Mouse (Mus musculus) myocyte (in vitro differentiated cells): ENCODE results near the gene Arl6ip4. TPM values are rescaled to one million over a fixed set of nuclear protein-coding genes. Genes with fewer than 3 reads are reported as not detected.

Source experiments
- H3K27me3 ChIP-seq: one replicate; pipeline ENCODE4 v1.6.1; 2011; ENCODE audit not compliant: control insufficient read depth, insufficient read depth, insufficient read length
- H3K36me3 ChIP-seq: one replicate; pipeline ENCODE4 v1.6.1; 2011; ENCODE audit not compliant: control insufficient read depth, insufficient read depth
- H3K4me2 ChIP-seq: one replicate; pipeline ENCODE4 v1.6.1; 2011; ENCODE audit warnings: low read depth, control low read depth
- H3K4me3 ChIP-seq: one replicate; pipeline ENCODE4 v1.5.1; 2011; ENCODE audit warnings: mild to moderate bottlenecking, control low read depth, moderate library complexity
- H3K79me2 ChIP-seq: one replicate; pipeline ENCODE4 v1.6.1; 2011; ENCODE audit not compliant: control insufficient read depth, insufficient read depth
- H3ac ChIP-seq: one replicate; pipeline ENCODE4 v1.6.1; 2011; ENCODE audit not compliant: control insufficient read depth, insufficient read length
- CEBPB ChIP-seq: IDR thresholded peaks from 2 replicates; pipeline ENCODE4 v1.6.1; 2011; ENCODE audit warnings: mild to moderate bottlenecking, moderate library complexity; ENCODE audit not compliant: poor library complexity, insufficient read depth, severe bottlenecking
- E2F4 ChIP-seq: IDR thresholded peaks from one replicate; pipeline ENCODE4 v1.6.1; 2011; ENCODE audit warnings: mild to moderate bottlenecking, control low read depth, moderate library complexity; ENCODE audit not compliant: insufficient read depth
- MAX ChIP-seq: IDR thresholded peaks from one replicate; pipeline ENCODE4 v1.6.1; 2011; ENCODE audit warnings: low read depth, mild to moderate bottlenecking, control low read depth
- MYOD1 ChIP-seq, 3 experiments: IDR thresholded peaks; one replicate each; pipeline ENCODE4 v1.6.1; 2011; ENCODE audit warnings: control low read depth in 2 of 3, low read depth in 2 of 3, mild to moderate bottlenecking in 2 of 3, moderate library complexity in 1 of 3; ENCODE audit not compliant: insufficient read length in 2 of 3, control insufficient read depth in 1 of 3
- MYOG ChIP-seq, 3 experiments: IDR thresholded peaks; one replicate each; pipeline ENCODE4 v1.6.1; 2011; ENCODE audit warnings: control low read depth in 2 of 3, low read depth in 2 of 3, mild to moderate bottlenecking in 2 of 3; ENCODE audit not compliant: insufficient read length in 2 of 3, control insufficient read depth in 1 of 3, insufficient read depth in 1 of 3
- POLR2A ChIP-seq: IDR thresholded peaks from one replicate; pipeline ENCODE4 v1.6.1; 2011; ENCODE audit warnings: low read depth, mild to moderate bottlenecking, control low read depth, moderate library complexity; ENCODE audit not compliant: insufficient read length
- POLR2AphosphoS2 ChIP-seq: IDR thresholded peaks from one replicate; pipeline ENCODE4 v1.6.1; 2011; ENCODE audit warnings: low read depth, control low read depth; ENCODE audit not compliant: insufficient read length
- REST ChIP-seq: IDR thresholded peaks from one replicate; pipeline ENCODE4 v1.6.1; 2011; ENCODE audit warnings: mild to moderate bottlenecking, control low read depth, moderate library complexity; ENCODE audit not compliant: insufficient read depth, insufficient read length
- SRF ChIP-seq: IDR thresholded peaks from one replicate; pipeline ENCODE4 v1.6.1; 2011; ENCODE audit warnings: low read depth; ENCODE audit not compliant: control insufficient read depth, insufficient read length
- TCF12 ChIP-seq: IDR thresholded peaks from one replicate; pipeline ENCODE4 v1.6.1; 2011; ENCODE audit warnings: mild to moderate bottlenecking, control low read depth; ENCODE audit not compliant: poor library complexity, insufficient read depth, severe bottlenecking
- TCF3 ChIP-seq: IDR thresholded peaks from one replicate; pipeline ENCODE4 v1.6.1; 2011; ENCODE audit warnings: low read depth, control low read depth; ENCODE audit not compliant: insufficient read length
- USF1 ChIP-seq: IDR thresholded peaks from one replicate; pipeline ENCODE4 v1.6.1; 2011; ENCODE audit warnings: low read depth, mild to moderate bottlenecking, control low read depth, moderate library complexity
- polyA plus RNA-seq: library from polyadenylated mRNA; unstranded; fragments of >200 nt; fragmentation: generic; extraction: Trizol; gene quantifications from one replicate; pipeline ENCODE4 v1.2.1, GENCODE M21; 2012; ENCODE audit warnings: missing spikeins

Arl6ip4 gene
- polyA plus RNA-seq, 1 experiment, result 55.0 TPM

- TF ChIP-seq E2F4 (no peak), POLR2AphosphoS2 (no peak), SRF (no peak), REST (no peak), POLR2A (no peak), TCF3 (no peak), MYOG (IDR thresholded peaks at IDR 0.05; ENCODE audit: control insufficient read depth in 1 of 3, insufficient read depth in 1 of 3, insufficient read length in 2 of 3, low read depth in 2 of 3) (no peak), USF1 (no peak), TCF12 (no peak), MYOD1 (IDR thresholded peaks at IDR 0.05; ENCODE audit: control insufficient read depth in 1 of 3, insufficient read length in 2 of 3, low read depth in 2 of 3) (no peak), MAX (no peak), CEBPB (no peak)
- Histone ChIP-seq H3K4me3 (no peak overlapping the region), H3K36me3 (no peaks in the 10 kb centered on the region), H3K79me2 (no peaks in the 10 kb centered on the region), H3K4me2 (no peak overlapping the region), H3K27me3 (no peaks in the 10 kb centered on the region), H3ac (no peak overlapping the region)
Measured at GRCm38 (mm10) chr5:124102326-124102725, 13.6 kb upstream of the Arl6ip4 start.

- TF ChIP-seq CEBPB (no peak), REST (no peak), USF1 (no peak), TCF12 (no peak), MYOG (IDR thresholded peaks at IDR 0.05; ENCODE audit: control insufficient read depth in 1 of 3, insufficient read depth in 1 of 3, insufficient read length in 2 of 3, low read depth in 2 of 3) (no peak), POLR2A (no peak), MYOD1 (IDR thresholded peaks at IDR 0.05; ENCODE audit: control insufficient read depth in 1 of 3, insufficient read length in 2 of 3, low read depth in 2 of 3) (no peak), POLR2AphosphoS2 (no peak), MAX (no peak), SRF (no peak), TCF3 (no peak), E2F4 (no peak)
- no peaks in the 10 kb centered on the region for H3K27me3 ChIP-seq
- H3ac ChIP-seq, result no peak overlapping the region
- no peaks in the 10 kb centered on the region for H3K36me3 ChIP-seq
- H3K4me3 ChIP-seq, result no peak overlapping the region
- no peaks in the 10 kb centered on the region for H3K79me2 ChIP-seq
- no peak overlapping the region for H3K4me2 ChIP-seq
Measured at GRCm38 (mm10) chr5:124103020-124103419, 12.9 kb upstream of the Arl6ip4 start.

- Histone ChIP-seq H3K36me3 (no peaks in the 10 kb centered on the region), H3K27me3 (no peaks in the 10 kb centered on the region), H3K4me2 (no peak overlapping the region), H3ac (no peak overlapping the region), H3K4me3 (no peak overlapping the region), H3K79me2 (no peaks in the 10 kb centered on the region)
- TF ChIP-seq USF1, result no peak
- no peak for TF ChIP-seq POLR2A
Measured at GRCm38 (mm10) chr5:124103552-124103951, 12.3 kb upstream of the Arl6ip4 start.

GRCm38 (mm10) chr5:124111077-124111741, 4.7 kb upstream of the Arl6ip4 start:
- no peaks in the 10 kb centered on the region for H3K27me3 ChIP-seq
- TF ChIP-seq SRF (no peak), REST (no peak), TCF12 (no peak), MYOG (IDR thresholded peaks at IDR 0.05; ENCODE audit: control insufficient read depth in 1 of 3, insufficient read depth in 1 of 3, insufficient read length in 2 of 3, low read depth in 2 of 3) (no peak), E2F4 (no peak), TCF3 (no peak), USF1 (no peak), MAX (no peak), POLR2A (no peak), MYOD1 (IDR thresholded peaks at IDR 0.05; ENCODE audit: control insufficient read depth in 1 of 3, insufficient read length in 2 of 3, low read depth in 2 of 3) (no peak), POLR2AphosphoS2 (no peak)
- H3ac ChIP-seq, result peak overlapping the region; percentile 82
- H3K79me2 ChIP-seq, result peaks cover 2% of the 10 kb centered on the region
- H3K36me3 ChIP-seq, result no peaks in the 10 kb centered on the region
- peak overlapping the region; percentile 98 for H3K4me2 ChIP-seq
- peak overlapping the region; percentile 84 for H3K4me3 ChIP-seq

GRCm38 (mm10) chr5:124111742-124112497, 4.0 kb upstream of the Arl6ip4 start, which contains the start of gene Ogfod2:
Gene Ogfod2 (plus strand): TSS chr5:124112297.
- Histone ChIP-seq H3K36me3 (no peaks in the 10 kb centered on the region), H3K4me3 (peak within 1 kb of the TSS; percentile 84)
- TF ChIP-seq SRF, result peak; percentile 34
- no peak for TF ChIP-seq CEBPB
- no peak for TF ChIP-seq TCF12
- TF ChIP-seq MYOG (IDR thresholded peaks at IDR 0.05; ENCODE audit: control insufficient read depth in 1 of 3, insufficient read depth in 1 of 3, insufficient read length in 2 of 3, low read depth in 2 of 3), result peak in 2 of 3 experiments; percentile 30 to 34
- TF ChIP-seq REST, result no peak
- peak; percentile 97 for TF ChIP-seq USF1
- TF ChIP-seq POLR2AphosphoS2, result peak; percentile 45
- peak; percentile 68 for TF ChIP-seq POLR2A
- peak in 2 of 3 experiments; percentile 7 to 57 for TF ChIP-seq MYOD1 (IDR thresholded peaks at IDR 0.05; ENCODE audit: control insufficient read depth in 1 of 3, insufficient read length in 2 of 3, low read depth in 2 of 3)

More at GRCm38 (mm10) chr5:124111742-124112497, 4.0 kb upstream of the Arl6ip4 start, which contains the start of gene Ogfod2:
- Histone ChIP-seq H3K27me3 (no peaks in the 10 kb centered on the region), H3K4me2 (peak within 1 kb of the TSS; percentile 100), H3K79me2 (peaks cover 9% of the 10 kb centered on the region), H3ac (peak within 1 kb of the TSS; percentile 82)
